Mouse (Mus musculus) liver, adult 10 weeks (tissue): Measurements from ENCODE around the gene Igsf9b. TPM values are rescaled to one million over a fixed set of nuclear protein-coding genes. Genes with fewer than 3 reads are reported as not detected.

Experiments
- polyA plus RNA-seq: library from polyadenylated mRNA; stranded (reverse); fragments of 350-450 nt; fragmentation: Illumina TruSeq; extraction: RNeasy Lipid Tissue Mini Kit (QIAGEN cat#74804); gene quantifications from one replicate; pipeline ENCODE4 v1.2.3, GENCODE M21; 2014; ENCODE audit warnings: low read depth, low replicate concordance

The Igsf9b gene
- not detected for polyA plus RNA-seq

DNA sequence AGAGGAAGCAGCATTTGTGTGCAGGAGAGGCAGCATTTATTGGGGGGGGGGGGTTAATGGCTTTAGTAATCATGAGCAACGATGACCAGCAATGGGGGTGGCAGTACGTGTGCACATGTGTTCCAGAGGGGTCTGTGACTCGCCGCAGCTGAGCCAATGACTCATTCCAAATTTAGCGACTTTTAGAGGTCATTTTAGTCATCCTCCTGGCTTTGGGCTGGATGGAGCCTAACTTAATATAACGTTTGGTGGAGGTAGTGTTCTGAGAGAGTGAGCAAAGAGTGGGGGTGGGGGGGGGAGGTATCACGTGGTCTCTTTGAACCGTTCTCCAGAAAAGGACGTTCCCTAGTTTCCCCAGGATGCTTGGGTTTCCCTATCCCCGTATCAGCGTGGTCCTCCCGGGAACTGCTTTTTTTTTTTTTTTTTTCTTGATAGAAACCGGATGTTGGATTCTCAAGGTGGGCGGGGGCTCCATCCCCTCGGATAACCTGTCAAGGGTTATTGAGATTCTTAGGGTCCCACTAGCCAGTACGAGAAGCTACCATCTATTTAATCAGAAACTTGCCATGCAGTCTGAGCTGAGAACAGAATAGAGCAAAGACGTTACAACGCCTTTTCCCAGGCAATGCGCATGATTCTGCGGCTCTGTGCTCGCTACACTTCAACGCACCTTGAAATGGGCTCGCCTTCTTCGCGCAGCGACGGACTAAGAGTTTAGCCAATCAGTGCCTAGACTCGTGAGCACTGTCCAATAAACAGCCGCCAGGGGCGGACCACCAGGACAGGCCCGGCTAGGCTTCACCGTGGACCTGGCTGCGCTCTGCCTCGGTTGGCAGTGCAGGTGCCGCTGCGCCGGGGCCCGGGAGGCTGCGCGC lies at the start of gene Igsf9b:
Gene Igsf9b, plus strand, starts transcription at position 794 of the 875 bp plus-strand sequence.

GRCm38 (mm10) chr9:27396500-27396899 lies 97.5 kb downstream of the Igsf9b start, which contains the start of gene Spata19:
Gene Spata19, plus strand, starts transcription at chr9:27396800.

Other genes with a start within 250 kb of the Igsf9b start
- gene Jam3, start 143.8 kb upstream of the Igsf9b start, polyA plus RNA-seq, result 1.0 TPM
- not detected for gene Spata19, start 97.6 kb downstream of the Igsf9b start, polyA plus RNA-seq